8 mouse cellular contexts compared by ENCODE assay signal in the genomic region with DNA sequence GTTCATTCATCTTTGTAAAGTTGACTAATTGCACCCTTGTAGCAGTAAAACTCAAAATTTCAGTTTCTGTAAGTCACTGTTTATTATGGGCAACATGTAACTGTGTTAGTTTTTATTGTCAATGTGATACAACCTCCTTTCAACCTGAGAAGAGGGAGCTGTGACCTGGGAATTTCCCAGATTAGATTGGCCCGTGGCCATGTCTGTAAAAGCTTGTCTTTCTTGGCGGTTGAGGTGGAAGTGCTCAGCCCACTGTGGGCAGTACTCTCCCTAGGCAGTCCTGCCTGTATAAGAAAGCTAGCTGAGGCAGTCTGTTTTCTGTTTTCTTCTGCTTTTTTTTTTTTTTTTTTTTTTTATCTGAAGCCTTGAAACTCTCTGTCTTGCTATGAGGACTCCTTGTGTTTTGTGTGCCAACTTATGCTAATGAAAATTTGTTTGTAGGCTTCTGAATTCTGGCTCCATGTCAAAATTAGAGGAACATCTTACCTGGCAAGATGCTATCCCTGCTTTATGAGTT. TPM values are rescaled to one million over a fixed set of nuclear protein-coding genes. Genes with fewer than 3 reads are reported as not detected.
DNase-seq lines count a peak whose midpoint lies in the region; ATAC-seq and TF ChIP-seq lines count a peak whose summit lies in the region.

No protein-coding gene starts in this region.

- H3K4me1 ChIP-seq in heart, adult 2 months (ENCODE audit: control insufficient read depth, insufficient read depth, low read length), result peaks cover 4% of the 10 kb centered on the region
- no peaks in the 10 kb centered on the region for H3K4me1 ChIP-seq in hindbrain, embryonic 11.5 days (replicated peaks; ENCODE audit: control insufficient read depth, insufficient read depth, low read length)
- H3K4me1 ChIP-seq in midbrain, embryonic 13.5 days (replicated peaks), result peaks cover 37% of the 10 kb centered on the region

- H3K4me3 ChIP-seq in heart, adult 2 months, result peak overlapping the region; percentile 98
- peak overlapping the region; percentile 96 for H3K4me3 ChIP-seq in hindbrain, embryonic 11.5 days (ENCODE audit: low read depth, low read length)
- H3K4me3 ChIP-seq in midbrain, embryonic 13.5 days (replicated peaks), result peak overlapping the region; percentile 98

- no peak for ATAC-seq in hindbrain, embryonic 11.5 days (ENCODE audit: low FRiP score)
- ATAC-seq in midbrain, embryonic 13.5 days, result no peak

- peak overlapping the region; percentile 50 for H3K4me2 ChIP-seq in hindbrain, embryonic 11.5 days (replicated peaks; ENCODE audit: low read depth, low read length)
- peak overlapping the region; percentile 64 for H3K4me2 ChIP-seq in midbrain, embryonic 13.5 days (replicated peaks)

- no peak for DNase-seq in heart, adult 2 months
- DNase-seq in heart, postnatal 36 days, result no peak
- peak; percentile 3 for DNase-seq in brain, embryonic 14.5 days (ENCODE audit: low read depth)
- no peak for DNase-seq in hindbrain, embryonic 11.5 days (ENCODE audit: low spot score)
- DNase-seq in right cerebral cortex, postnatal 4 days, result no peak
- no peak for DNase-seq in layer of hippocampus, postnatal 14 days (ENCODE audit: low spot score in 2 of 2)
- no peak for DNase-seq in frontal cortex, postnatal 14 days (ENCODE audit: low spot score in 2 of 2)

- TF ChIP-seq CTCF in heart, adult 2 months (IDR thresholded peaks at IDR 0.05), result no peak
- TF ChIP-seq CTCF in brain, embryonic 14.5 days (IDR thresholded peaks at IDR 0.05; ENCODE audit: borderline replicate concordance, extremely low read depth, insufficient read depth, insufficient read length), result no peak

- H3K27ac ChIP-seq in heart, adult 2 months, result no peak overlapping the region
- H3K27ac ChIP-seq in hindbrain, embryonic 11.5 days (ENCODE audit: low read depth, low read length), result no peak overlapping the region
- H3K27ac ChIP-seq in midbrain, embryonic 13.5 days, result no peak overlapping the region

- no peak for TF ChIP-seq POLR2A in heart, adult 2 months (IDR thresholded peaks at IDR 0.05; ENCODE audit: insufficient read depth, low read depth, low read length)
- no peak for TF ChIP-seq POLR2A in brain, embryonic 14.5 days (IDR thresholded peaks at IDR 0.05; ENCODE audit: borderline replicate concordance, extremely low read depth, insufficient read depth, insufficient read length, poor library complexity, severe bottlenecking)

- intact Hi-C loops in heart, adult 2 months (cut with DNase I), result loop anchor here (1.0 kb wide), 1 partner anchor 65 kb away; no protein-coding TSS in a partner anchor
- intact Hi-C loops in heart, postnatal 36 days (cut with DNase I), result loop anchor here (5.0 kb wide), 1 partner anchor 36 kb away; no protein-coding TSS in a partner anchor

- H3K9me3 ChIP-seq in hindbrain, embryonic 11.5 days (ENCODE audit: control insufficient read depth, low read length), result no peaks in the 10 kb centered on the region
- H3K9me3 ChIP-seq in midbrain, embryonic 13.5 days, result no peaks in the 10 kb centered on the region

- peaks cover 8% of the 10 kb centered on the region; the same call in 1 of the 2 replicates for H3K79me2 ChIP-seq in heart, adult 2 months (replicated peaks; ENCODE audit: control insufficient read depth, insufficient read depth, low read length)

- peaks cover 13% of the 10 kb centered on the region for H3K36me3 ChIP-seq in heart, adult 2 months (ENCODE audit: control insufficient read depth, insufficient read depth, low read length)
- H3K36me3 ChIP-seq in hindbrain, embryonic 11.5 days (ENCODE audit: control insufficient read depth, insufficient read depth, low read length), result no peaks in the 10 kb centered on the region
- peaks cover 12% of the 10 kb centered on the region for H3K36me3 ChIP-seq in midbrain, embryonic 13.5 days

- no peak overlapping the region for H3K9ac ChIP-seq in heart, adult 2 months (ENCODE audit: low read depth, low read length)
- H3K9ac ChIP-seq in hindbrain, embryonic 11.5 days (ENCODE audit: low read depth, low read length), result no peak overlapping the region
- H3K9ac ChIP-seq in midbrain, embryonic 13.5 days (replicated peaks), result peak overlapping the region; percentile 96

- TF ChIP-seq EP300 in heart, adult 2 months (IDR thresholded peaks at IDR 0.05; ENCODE audit: insufficient read depth, low read depth, low read length), result no peak

- H3K27me3 ChIP-seq in heart, adult 2 months (ENCODE audit: control insufficient read depth, insufficient read depth, low read length), result no peaks in the 10 kb centered on the region
- no peaks in the 10 kb centered on the region for H3K27me3 ChIP-seq in hindbrain, embryonic 11.5 days (ENCODE audit: control insufficient read depth, insufficient read depth, low read length)
- no peaks in the 10 kb centered on the region for H3K27me3 ChIP-seq in midbrain, embryonic 13.5 days

- 47% methylated on average over 2 of the region's 2 CpGs for WGBS in heart, adult 2 months
- 87% methylated on average over 2 of the region's 2 CpGs for WGBS in hindbrain, embryonic 11.5 days
- 69% methylated on average over 2 of the region's 2 CpGs for WGBS in midbrain, embryonic 13.5 days

RNA-seq across cellular contexts. Expression of a gene that starts 2.1 kb away (rescaled TPM):
- 100 to 1,000 TPM; 323 to 407 TPM for total RNA-seq in heart, adult 2 months (2021)
- 148 and 198 TPM in 2 replicates for polyA plus RNA-seq in heart, adult 2 months (2012; rRNA removed)
- 100 to 1,000 TPM; 268 to 335 TPM for total RNA-seq in heart, postnatal 36 days (2021)
- 90.2 and 146 TPM in 2 replicates for polyA plus RNA-seq in brain, embryonic 14.5 days (2012; rRNA removed)
- 96.0 and 134 TPM in 2 replicates for polyA plus RNA-seq in hindbrain, embryonic 11.5 days (2014; fragmentation: Nextera tagmentation; extraction: Ambion mirVana)
- 138 and 146 TPM in 2 replicates for polyA plus RNA-seq in midbrain, embryonic 13.5 days (2015; fragmentation: Nextera tagmentation; extraction: Ambion mirVana)
- 100 to 1,000 TPM; 129 to 133 TPM for total RNA-seq in layer of hippocampus, postnatal 14 days (2021)
